Mouse (Mus musculus) megakaryocyte, adult 5-6 weeks (primary cell): ENCODE results near the gene Il18bp. TPM values are rescaled to one million over a fixed set of nuclear protein-coding genes. Genes with fewer than 3 reads are reported as not detected.

Experiments used
- ATAC-seq: 2 replicates; pipeline ENCODE4 v1.8.0; 2016; ENCODE audit warnings: mild to moderate bottlenecking, inconsistent platforms; ENCODE audit not compliant: poor library complexity, severe bottlenecking
- total RNA-seq, 2 experiments: library from RNA; stranded (forward) in 1 of 2; stranded (reverse) in 1 of 2; fragments of 153-499, 151-499 nt in 1 of 2; fragments of 221-1000, 200-1000 nt in 1 of 2; gene quantifications; 2 replicates each; pipeline versions ENCODE4 v1.2.3 to v1.2.4; 2015 to 2017

Il18bp gene
- total RNA-seq, 2 experiments from 2014 or later: 4.9 to 8.8 TPM

GRCm38 (mm10) chr7:102011855-102012254 is 6.6 kb downstream of the Il18bp start:
- ATAC-seq: no peak

DNA sequence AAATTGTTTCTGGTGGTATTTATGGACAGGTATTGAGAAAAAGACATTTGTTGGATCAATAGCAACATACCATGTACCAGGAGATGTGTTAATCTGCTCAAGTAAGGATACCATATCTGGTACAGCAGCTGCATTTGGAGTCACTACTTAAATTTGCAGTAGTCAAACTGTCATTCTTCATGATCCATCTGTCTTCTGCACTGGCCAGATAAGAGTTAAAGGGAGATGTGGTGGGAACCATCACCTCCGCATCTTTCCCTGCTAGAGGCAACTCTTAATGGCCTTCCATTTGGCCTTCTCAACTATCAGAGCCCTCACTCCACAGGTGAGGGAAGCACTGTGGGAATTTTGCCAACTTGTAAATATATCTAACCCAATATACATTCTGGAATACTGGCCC is 12.0 kb downstream of the Il18bp start:
- ATAC-seq: no peak

DNA sequence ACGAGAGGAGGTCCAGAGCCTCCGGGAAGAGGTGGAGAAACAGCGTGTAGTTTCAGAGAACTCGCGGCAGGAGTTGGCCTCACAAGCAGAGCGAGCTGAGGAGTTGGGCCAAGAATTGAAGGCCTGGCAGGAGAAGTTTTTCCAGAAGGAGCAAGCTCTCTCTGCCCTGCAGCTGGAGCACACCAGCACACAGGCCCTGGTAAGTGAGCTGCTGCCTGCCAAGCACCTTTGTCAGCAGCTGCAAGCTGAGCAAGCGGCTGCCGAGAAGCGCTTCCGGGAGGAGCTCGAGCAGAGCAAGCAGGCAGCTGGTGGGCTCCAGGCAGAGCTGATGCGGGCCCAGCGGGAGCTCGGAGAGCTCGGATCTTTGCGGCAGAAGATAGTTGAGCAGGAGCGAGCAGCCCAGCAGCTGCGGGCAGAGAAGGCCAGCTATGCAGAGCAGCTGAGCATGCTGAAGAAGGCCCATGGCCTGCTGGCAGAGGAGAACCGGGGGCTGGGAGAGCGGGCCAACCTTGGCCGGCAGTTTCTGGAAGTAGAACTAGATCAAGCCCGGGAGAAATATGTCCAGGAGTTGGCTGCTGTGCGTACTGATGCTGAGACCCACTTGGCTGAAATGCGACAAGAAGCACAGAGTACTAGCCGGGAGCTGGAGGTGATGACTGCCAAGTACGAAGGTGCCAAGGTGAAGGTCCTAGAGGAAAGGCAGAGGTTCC is 17.4 kb downstream of the Il18bp start:
- no peak for ATAC-seq

DNA sequence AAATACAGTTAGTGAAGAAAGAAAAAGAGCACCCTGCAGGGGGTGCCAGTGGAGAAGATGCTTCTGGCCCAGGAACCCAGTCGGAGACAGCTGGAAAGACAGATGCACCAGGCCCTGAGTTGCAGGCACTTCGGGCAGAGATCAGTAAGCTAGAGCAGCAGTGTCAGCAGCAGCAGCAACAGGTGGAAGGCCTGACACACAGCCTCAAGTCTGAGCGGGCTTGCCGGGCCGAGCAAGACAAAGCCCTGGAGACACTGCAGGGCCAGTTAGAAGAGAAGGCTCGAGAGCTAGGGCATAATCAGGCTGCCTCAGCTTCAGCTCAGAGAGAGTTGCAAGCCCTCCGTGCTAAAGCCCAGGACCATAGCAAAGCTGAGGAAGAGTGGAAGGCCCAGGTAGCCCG is 18.2 kb downstream of the Il18bp start:
- ATAC-seq: no peak

DNA sequence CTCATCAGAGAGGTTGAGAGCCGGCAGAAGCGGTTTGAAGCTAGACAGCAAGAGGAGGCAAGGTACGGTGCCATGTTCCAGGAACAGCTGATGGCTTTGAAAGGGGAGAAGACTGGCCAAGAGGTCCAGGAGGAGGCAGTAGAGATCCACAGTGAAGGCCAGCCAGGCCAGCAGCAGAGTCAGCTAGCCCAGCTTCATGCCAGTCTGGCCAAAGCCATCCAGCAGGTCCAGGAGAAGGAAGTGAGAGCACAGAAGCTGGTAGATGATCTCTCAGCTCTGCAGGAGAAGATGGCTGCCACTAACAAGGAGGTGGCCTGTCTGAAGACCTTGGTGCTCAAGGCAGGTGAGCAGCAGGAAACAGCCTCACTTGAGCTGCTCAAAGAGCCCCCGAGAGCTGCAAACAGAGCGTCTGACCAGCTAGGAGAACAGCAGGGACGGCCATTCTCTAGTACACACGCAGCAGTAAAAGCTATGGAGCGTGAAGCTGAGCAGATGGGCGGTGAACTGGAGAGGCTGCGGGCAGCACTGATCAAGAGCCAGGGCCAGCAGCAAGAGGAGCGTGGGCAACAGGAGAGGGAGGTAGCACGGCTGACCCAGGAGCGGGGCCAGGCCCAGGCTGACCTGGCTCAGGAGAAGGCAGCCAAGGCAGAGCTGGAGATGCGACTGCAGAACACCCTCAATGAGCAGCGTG is 18.9 kb downstream of the Il18bp start:
- no peak for ATAC-seq

- peak; percentile 89 for ATAC-seq
Observed at GRCm38 (mm10) chr7:101998194-101998927, 20.1 kb downstream of the Il18bp start.

GRCm38 (mm10) chr7:101994241-101994640 is 24.2 kb downstream of the Il18bp start:
- ATAC-seq: no peak

- no peak for ATAC-seq
Observed at GRCm38 (mm10) chr7:101985081-101985480, 33.4 kb downstream of the Il18bp start.

GRCm38 (mm10) chr7:101982735-101983134 is 35.8 kb downstream of the Il18bp start:
- no peak for ATAC-seq

GRCm38 (mm10) chr7:101974505-101974904 is 44.0 kb downstream of the Il18bp start:
- ATAC-seq: no peak

DNA sequence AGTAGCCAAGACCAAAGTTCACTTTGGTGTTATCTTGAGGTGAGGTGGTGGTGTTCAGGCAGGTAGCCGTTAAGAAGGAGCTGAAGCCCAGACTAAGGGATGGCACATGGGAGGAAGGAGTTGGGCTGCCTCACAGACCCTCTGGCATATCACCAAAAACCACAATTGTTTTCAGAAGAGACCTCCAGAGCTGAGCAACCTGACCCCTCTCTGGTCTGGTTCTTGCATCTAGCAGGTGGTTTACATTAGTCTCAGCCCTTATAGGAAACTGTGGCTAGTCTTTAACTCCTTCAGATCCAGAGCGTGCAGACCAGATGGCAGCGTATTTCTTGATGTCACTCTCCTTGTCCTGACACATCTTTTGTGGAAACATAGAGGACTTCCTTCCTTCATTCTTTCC is 44.8 kb downstream of the Il18bp start:
- ATAC-seq: no peak

GRCm38 (mm10) chr7:101971721-101972120 is 46.8 kb downstream of the Il18bp start:
- no peak for ATAC-seq

DNA sequence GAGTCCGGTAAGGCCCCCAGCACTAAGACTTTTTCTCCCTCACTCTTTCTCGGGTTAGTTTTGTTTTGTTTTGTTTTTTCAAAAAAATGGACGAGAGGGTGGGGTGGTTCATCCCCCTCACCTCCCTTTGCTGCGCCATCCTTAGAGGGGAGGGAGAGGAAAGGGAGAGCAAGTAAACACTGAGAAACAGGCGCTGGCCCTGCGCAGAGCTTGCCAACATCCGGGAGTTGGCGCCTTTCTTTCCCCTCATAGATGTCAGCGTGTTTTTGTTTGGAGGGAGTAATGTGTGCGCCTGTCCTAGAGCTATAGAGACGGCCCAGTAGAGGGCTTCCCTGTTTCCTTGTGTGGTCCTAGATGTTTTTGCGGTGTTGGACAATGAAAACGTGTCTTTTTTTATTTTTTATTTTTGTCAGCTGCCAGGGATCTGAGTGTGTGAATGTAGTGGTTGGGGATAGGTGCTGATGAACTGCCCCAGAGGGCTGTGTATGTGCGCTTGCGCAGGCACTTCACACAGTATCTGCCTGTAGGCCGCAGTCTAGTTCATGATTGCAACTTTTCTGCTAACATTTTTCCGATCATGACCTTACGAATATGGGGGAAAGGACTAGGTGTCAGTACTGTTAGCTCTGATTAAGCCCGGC is 47.5 kb downstream of the Il18bp start:
- peak; percentile 52 for ATAC-seq

GRCm38 (mm10) chr7:101970429-101970775 is 48.1 kb downstream of the Il18bp start:
- ATAC-seq: peak; percentile 36

DNA sequence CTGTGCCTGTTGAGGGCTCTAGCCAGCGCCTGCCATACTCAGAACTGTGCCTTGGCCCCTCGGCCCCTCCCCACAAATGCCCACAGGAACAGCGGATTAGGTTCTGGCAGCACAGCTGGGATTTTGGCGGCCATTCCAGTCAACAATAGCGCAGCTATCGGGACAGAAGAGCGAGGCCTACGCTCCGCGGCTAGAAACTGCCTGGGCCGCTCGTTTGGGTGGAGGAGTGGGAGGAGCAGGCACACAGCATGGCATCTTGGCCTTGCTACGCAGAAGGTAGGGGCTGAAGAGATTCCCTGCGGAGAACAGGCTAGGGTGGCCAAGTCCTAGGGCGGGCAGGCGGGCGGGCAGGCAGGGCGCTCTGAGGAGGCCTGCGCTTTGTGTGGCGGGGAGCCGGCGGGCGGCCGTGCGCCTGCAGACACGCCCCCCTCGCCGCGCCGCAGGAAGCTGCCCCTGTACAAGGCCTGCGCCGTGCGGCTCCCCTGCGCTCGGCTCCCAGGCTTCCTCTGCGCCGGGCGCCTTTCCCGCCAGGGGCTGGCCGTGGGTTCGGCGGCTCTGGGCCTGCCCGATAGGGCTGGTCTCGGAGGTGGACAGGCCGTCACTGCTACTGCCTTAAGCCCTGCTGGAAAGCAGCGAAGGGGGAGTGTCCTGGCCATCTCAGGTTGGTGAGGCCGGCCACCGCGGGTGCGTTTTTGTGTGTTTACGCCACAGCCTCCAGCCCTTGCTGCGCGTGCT is 48.6 kb downstream of the Il18bp start:
- peak; percentile 72 for ATAC-seq

GRCm38 (mm10) chr7:101968751-101969150 is 49.7 kb downstream of the Il18bp start:
- no peak for ATAC-seq

DNA sequence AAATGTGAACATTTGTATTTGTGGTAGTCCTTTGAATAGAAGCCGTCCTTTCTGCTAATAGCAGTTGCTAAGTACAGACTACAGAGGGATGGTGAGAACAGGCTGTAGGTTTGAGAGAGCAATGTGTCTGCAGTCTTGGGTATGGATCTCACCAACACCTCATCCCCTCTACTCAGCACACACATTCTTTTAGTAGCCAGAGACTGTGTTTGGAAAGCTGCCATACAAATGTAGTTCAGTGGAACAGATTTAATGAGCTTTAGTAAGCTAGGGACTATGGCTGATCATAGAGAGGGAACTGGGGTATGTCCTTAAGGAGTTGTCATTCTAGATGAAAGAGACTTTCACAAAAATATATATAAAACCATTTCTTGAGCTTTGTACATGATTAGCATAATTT is 51.2 kb downstream of the Il18bp start:
- no peak for ATAC-seq

GRCm38 (mm10) chr7:101965606-101966005 is 52.9 kb downstream of the Il18bp start:
- peak; percentile 50; the same call in 1 of the 2 replicates for ATAC-seq
